Mouse (Mus musculus) brain, embryonic 14.5 days (tissue): ENCODE measurements at regions not wholly inside any gene's neighbourhood (a gene's known extent, or its start where the extent isn't known, plus 50 kb on each side); places are given as distances from the start of the nearest gene placed in this dataset.

Experiments used
- CTCF ChIP-seq: fragments of 200-500 bp; IDR thresholded peaks from 2 replicates; pipeline ENCODE4 v1.5.1; 2012; ENCODE audit warnings: inconsistent platforms, mild to moderate bottlenecking, moderate library complexity, borderline replicate concordance; ENCODE audit not compliant: insufficient read depth, insufficient read length; ENCODE audit errors: extremely low read depth
- POLR2A ChIP-seq: fragments of 200-500 bp; IDR thresholded peaks from 2 replicates; pipeline ENCODE4 v1.6.1; 2012; ENCODE audit warnings: mild to moderate bottlenecking, inconsistent platforms, borderline replicate concordance; ENCODE audit not compliant: poor library complexity, insufficient read depth, insufficient read length, severe bottlenecking; ENCODE audit errors: extremely low read depth

DNA sequence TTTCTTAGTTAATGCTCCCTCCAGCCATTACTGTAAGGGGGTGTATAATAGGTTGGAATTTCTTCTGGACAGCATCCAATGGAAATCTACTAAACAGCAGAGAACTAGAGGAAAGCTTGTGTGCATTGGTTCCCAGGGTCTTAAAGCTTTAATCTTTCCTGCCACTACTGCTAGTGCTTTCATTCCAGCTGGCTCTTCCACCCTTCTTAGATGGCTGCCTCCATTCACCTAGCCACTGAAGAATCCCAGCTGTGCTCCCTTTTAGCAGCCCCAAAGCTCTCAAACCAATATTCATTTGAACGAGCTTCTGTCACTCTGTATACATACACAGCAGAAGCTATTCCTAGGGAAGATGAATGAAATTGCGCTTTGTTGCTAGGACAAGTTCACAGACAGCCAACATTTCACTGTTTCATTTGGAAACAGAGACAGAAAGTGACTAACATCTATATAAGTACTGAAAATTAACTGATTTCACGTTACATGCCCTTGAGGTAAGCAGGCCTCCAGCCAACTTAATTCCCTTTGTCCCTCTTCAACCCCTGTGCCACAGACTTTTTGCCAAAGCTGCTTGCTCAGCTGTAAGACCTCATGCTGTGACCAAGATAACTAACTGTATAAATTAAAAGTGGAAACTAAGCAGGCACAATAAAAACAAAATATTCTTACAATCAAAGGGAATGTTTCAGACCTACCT is 388.3 kb downstream of the Gm1140 start:
- TF ChIP-seq CTCF (no peak), POLR2A (no peak)
